Mouse (Mus musculus) forebrain, embryonic 12.5 days (tissue): Measurements from ENCODE around the gene Mrtfb. TPM values are rescaled to one million over a fixed set of nuclear protein-coding genes. Genes with fewer than 3 reads are reported as not detected.

ENCODE experiments used
- ATAC-seq: fragments of 200-750 bp; cut with Nextera tagmentation; 2 replicates; pipeline ENCODE4 v1.8.0; 2017; ENCODE audit warnings: moderate TSS enrichment; ENCODE audit not compliant: low FRiP score
- H3K27ac ChIP-seq: fragments of 300-500 bp; sonication (generic); 2 replicates; pipeline ENCODE4 v1.5.1; 2016; ENCODE audit warnings: mild to moderate bottlenecking
- H3K27me3 ChIP-seq: fragments of 300-500 bp; sonication (generic); 2 replicates; pipeline ENCODE4 v1.6.1; 2016; ENCODE audit warnings: mild to moderate bottlenecking
- H3K36me3 ChIP-seq: fragments of 300-500 bp; sonication (generic); replicated peaks from 2 replicates; pipeline ENCODE4 v1.6.1; 2016; ENCODE audit warnings: mild to moderate bottlenecking
- H3K4me1 ChIP-seq: fragments of 300-500 bp; sonication (generic); 2 replicates; pipeline ENCODE4 v1.6.1; 2016
- H3K4me2 ChIP-seq: fragments of 300-500 bp; sonication (generic); 2 replicates; pipeline ENCODE4 v1.6.1; 2016; ENCODE audit warnings: mild to moderate bottlenecking, moderate library complexity
- H3K4me3 ChIP-seq: fragments of 300-500 bp; sonication (generic); replicated peaks from 2 replicates; pipeline ENCODE4 v1.5.1; 2016; ENCODE audit warnings: mild to moderate bottlenecking
- H3K9ac ChIP-seq: fragments of 300-500 bp; sonication (generic); 2 replicates; pipeline ENCODE4 v1.6.1; 2016; ENCODE audit warnings: mild to moderate bottlenecking
- H3K9me3 ChIP-seq: fragments of 300-500 bp; sonication (generic); 2 replicates; pipeline ENCODE4 v1.6.1; 2016
- WGBS: fragments of 180-500 bp; shearing (Covaris S2); methylation state at CpG from one replicate; pipeline ENCODE4 v1.1.7; 2016; 5-methylcytosine and 5-hydroxymethylcytosine counted together
- polyA plus RNA-seq: library from polyadenylated mRNA; unstranded; fragments of >200 nt; fragmentation: Nextera tagmentation; extraction: Ambion mirVana; gene quantifications from 2 replicates; pipeline ENCODE4 v1.2.1, GENCODE M21; 2016

Mrtfb gene
- polyA plus RNA-seq, 1 experiment from 2014 or later, result 15.5 TPM

- no peak overlapping the region for H3K27ac ChIP-seq
Observed at GRCm38 (mm10) chr16:13415465-13415864, 159.2 kb downstream of the Mrtfb start.

DNA sequence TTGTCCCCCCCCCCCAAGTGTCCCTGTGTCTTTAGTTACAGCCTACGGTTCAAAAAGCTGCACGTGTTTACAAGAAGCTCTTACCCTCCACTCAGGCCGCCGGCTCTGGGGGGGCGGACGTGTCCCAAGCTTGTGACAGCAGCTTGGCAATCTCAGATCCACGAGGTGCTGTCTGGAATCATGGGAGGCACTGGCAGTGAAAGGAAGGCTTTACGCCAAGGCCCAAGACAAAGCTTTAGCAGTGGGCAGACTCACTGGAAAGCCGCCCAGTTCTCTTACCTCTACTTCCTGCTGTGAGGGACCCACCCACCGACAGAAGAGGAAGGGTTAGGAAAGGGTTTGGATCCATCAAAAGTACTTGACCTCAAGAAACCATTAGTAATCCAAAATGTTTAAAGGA lies 160.2 kb downstream of the Mrtfb start:
- no peaks in the 10 kb centered on the region for H3K9me3 ChIP-seq

More at GRCm38 (mm10) chr16:13415465-13415864, 159.2 kb downstream of the Mrtfb start:
- Histone ChIP-seq H3K4me1 (no peaks in the 10 kb centered on the region), H3K36me3 (peaks cover 29% of the 10 kb centered on the region), H3K4me3 (no peak overlapping the region), H3K9me3 (no peaks in the 10 kb centered on the region), H3K4me2 (no peak overlapping the region), H3K27me3 (no peaks in the 10 kb centered on the region), H3K9ac (no peak overlapping the region)
- no peak for ATAC-seq
- WGBS, result 93% methylated on average over 6 of the region's 6 CpGs

DNA sequence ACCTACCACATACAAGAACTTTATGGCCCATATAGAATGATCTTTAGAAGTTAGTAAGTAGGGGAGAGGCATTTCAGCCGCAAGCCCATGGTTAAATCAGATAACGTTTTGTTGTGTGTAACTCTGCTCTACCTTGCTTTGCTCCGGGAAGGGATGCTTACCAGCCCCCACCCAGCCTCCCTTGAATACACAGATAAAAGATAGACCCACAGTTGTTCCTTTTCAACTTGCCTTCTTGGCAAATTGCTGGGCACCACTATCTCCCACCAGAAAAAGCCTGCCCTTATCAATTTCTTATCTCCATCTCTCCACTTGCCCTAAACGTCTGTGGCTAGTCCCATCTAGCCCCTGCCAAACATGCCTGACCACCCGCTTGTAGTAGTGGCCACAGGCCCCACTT lies 161.6 kb downstream of the Mrtfb start:
- H3K9me3 ChIP-seq, result no peaks in the 10 kb centered on the region
- H3K9ac ChIP-seq, result no peak overlapping the region
- H3K4me1 ChIP-seq, result no peaks in the 10 kb centered on the region
- H3K36me3 ChIP-seq, result 0 out of 2 replicates have a peak, but pooled peaks cover 8% of the 10 kb centered on the region
- H3K4me2 ChIP-seq, result no peak overlapping the region
- no peak for ATAC-seq
- whole genome bisulfite sequencing, result 86% methylated on average over 5 of the region's 5 CpGs
- H3K27ac ChIP-seq, result no peak overlapping the region
- H3K4me3 ChIP-seq, result no peak overlapping the region
- H3K27me3 ChIP-seq, result no peaks in the 10 kb centered on the region

More for the DNA sequence above, 160.2 kb downstream of the Mrtfb start:
- no peaks in the 10 kb centered on the region for H3K4me1 ChIP-seq
- H3K27ac ChIP-seq, result no peak overlapping the region
- no peak overlapping the region for H3K9ac ChIP-seq
- no peak overlapping the region for H3K4me2 ChIP-seq
- H3K4me3 ChIP-seq, result no peak overlapping the region
- H3K27me3 ChIP-seq, result no peaks in the 10 kb centered on the region
- no peak for ATAC-seq
- H3K36me3 ChIP-seq, result peaks cover 19% of the 10 kb centered on the region
- WGBS, result 83% methylated on average over 10 of the region's 10 CpGs

DNA sequence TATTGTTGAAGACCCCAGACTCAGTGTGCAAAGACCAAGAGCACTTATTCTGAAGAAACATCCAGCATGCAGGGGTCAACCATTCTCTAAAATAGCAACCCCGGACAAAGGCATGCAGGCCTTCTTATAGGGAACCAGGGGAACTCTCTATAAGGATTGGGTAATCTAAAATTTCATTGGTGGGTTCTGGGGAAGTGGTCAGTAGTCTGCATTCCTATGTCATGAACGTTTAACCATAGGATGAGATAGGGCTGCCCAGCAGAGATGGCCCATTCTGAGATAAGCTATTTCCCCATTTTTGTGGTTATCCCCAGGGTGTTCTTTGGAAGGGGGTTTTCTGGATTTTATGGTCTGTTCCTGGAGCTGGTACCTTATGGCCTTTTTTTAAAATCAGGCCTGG lies 163.5 kb downstream of the Mrtfb start:
- Histone ChIP-seq H3K4me3 (no peak overlapping the region), H3K9ac (no peak overlapping the region), H3K4me1 (no peaks in the 10 kb centered on the region), H3K4me2 (no peak overlapping the region), H3K9me3 (no peaks in the 10 kb centered on the region), H3K27ac (no peak overlapping the region), H3K36me3 (no peaks in the 10 kb centered on the region), H3K27me3 (no peaks in the 10 kb centered on the region)
- no peak for ATAC-seq
- WGBS, result 85% methylated on average over 2 of the region's 2 CpGs

DNA sequence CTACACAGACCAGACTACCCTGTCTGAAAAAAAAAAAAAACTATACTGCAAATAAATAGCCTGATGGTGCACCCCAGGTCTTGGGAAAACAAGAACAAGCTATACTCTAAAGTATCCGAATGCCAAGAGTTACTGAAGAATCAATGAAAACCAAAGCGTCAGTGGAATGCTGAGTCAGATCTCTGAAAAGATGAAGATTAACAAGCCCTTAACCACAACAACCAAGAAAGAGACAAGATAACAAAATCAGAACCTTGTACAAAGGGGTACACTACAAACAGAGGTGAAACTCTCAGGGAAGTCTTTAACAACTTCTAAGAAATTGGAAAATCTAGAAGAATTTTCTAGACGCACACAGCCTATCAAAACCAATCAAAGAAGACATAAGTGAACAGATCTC lies 166.2 kb downstream of the Mrtfb start:
- 97% methylated on average over 3 of the region's 3 CpGs for WGBS
- H3K9me3 ChIP-seq, result no peaks in the 10 kb centered on the region
- H3K4me1 ChIP-seq, result no peaks in the 10 kb centered on the region

DNA sequence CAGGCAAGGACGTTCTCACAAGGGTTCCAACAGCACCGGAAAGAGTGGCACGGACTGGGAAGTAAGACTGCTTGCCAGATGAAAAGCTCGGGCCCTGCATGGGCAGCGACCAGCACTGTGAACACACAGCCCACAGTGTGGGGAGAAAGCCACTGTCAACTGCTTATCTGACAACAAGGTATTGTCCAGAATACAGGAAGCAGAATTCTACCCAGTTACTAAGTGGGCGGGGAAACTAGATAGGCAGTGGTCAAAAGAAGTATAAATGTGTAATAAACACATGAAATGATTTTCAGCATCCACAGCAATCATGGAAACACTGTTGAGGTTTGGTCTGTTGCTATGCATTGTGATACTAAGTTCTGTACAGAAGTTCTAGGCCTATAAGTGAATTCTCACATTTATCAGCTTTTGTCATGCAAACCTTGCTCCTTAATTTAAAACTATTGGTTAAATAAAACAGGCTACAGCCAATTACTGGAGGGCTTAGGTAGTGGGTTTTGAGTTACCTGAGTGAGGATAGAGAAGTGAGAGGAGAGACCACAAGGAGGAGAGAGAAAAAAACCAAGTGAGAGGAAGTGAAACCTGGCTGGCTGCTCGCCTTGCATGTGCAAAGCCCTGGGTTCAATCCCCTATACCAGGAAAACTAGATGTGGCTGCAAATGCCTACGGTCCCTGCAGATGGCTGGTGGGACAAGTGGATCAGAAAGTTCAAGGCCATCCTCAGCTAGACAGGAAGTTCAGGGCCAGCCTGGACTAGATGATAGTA lies 167.5 kb downstream of the Mrtfb start:
- no peaks in the 10 kb centered on the region for H3K9me3 ChIP-seq
- H3K9ac ChIP-seq, result no peak overlapping the region
- H3K4me3 ChIP-seq, result no peak overlapping the region
- WGBS, result 86% methylated on average over 8 of the region's 8 CpGs
- no peaks in the 10 kb centered on the region for H3K36me3 ChIP-seq
- ATAC-seq, result no peak
- H3K4me2 ChIP-seq, result no peak overlapping the region
- no peak overlapping the region for H3K27ac ChIP-seq
- no peaks in the 10 kb centered on the region for H3K27me3 ChIP-seq
- H3K4me1 ChIP-seq, result no peaks in the 10 kb centered on the region

More for the DNA sequence above, 166.2 kb downstream of the Mrtfb start:
- no peak overlapping the region for H3K9ac ChIP-seq
- H3K4me2 ChIP-seq, result no peak overlapping the region
- no peak for ATAC-seq
- no peaks in the 10 kb centered on the region for H3K36me3 ChIP-seq
- H3K27me3 ChIP-seq, result no peaks in the 10 kb centered on the region
- no peak overlapping the region for H3K4me3 ChIP-seq
- H3K27ac ChIP-seq, result no peak overlapping the region

DNA sequence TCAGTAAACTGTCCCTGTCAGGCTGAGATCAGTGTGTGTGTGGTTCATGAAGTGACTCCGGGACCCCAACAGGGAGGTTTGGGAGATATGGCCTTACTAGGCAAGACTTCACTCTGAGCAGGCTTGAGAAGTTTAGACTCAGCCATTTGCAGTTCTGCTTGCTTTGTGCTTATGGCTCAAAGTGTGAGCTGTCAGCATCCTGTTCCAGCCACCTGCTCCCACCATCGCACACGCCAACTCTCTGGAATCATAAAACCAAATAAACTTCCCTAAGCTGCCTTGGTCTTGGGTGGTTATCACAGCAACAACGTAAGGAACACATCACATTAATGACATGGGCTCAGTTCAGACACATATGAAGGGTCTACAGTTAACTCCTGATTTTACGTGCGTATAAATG lies 169.5 kb downstream of the Mrtfb start:
- 0 out of 2 replicates have a peak, but pooled peaks cover 2% of the 10 kb centered on the region for H3K27me3 ChIP-seq
- H3K4me3 ChIP-seq, result no peak overlapping the region
- 93% methylated on average over 6 of the region's 6 CpGs for WGBS
- H3K9me3 ChIP-seq, result no peaks in the 10 kb centered on the region
- H3K9ac ChIP-seq, result no peak overlapping the region
- H3K36me3 ChIP-seq, result no peaks in the 10 kb centered on the region
- ATAC-seq, result no peak
- H3K4me2 ChIP-seq, result no peak overlapping the region
- no peaks in the 10 kb centered on the region for H3K4me1 ChIP-seq
- no peak overlapping the region for H3K27ac ChIP-seq

DNA sequence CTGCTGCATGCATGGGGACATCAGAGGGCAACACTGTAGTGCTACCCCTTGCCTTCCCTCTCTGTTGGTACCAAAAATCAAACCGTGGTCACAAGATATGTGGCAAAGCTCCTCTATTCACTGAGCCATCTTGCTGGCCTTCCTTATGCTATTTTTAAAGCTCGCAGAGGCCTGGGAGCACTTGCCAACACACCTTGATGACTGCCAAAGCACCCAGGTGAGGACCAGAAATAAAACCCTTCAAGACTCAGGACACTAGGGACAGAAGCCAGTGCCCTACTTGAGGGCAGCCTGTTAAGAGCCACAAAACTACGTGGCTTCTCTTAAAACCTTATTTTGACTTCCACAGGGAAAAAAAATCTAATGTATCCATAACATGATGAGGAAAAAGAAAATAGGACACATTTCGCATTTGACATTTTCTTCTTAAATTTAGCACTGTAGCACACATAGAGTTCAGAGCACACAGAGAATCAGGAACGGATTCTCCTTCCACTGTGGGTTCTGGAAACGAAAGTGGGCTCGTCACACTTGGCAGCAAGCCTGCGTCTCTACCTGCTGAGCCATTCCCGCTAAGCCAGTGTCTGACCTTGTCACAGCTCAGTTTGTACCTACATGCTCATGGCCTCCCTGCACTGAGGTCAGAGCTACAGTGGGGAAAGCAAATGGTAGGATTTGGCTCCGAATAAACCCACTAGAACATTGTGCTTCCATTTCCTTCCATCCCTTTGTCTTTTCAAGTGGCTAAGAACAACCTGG lies 170.7 kb downstream of the Mrtfb start:
- WGBS, result 84% methylated on average over 10 of the region's 10 CpGs

DNA sequence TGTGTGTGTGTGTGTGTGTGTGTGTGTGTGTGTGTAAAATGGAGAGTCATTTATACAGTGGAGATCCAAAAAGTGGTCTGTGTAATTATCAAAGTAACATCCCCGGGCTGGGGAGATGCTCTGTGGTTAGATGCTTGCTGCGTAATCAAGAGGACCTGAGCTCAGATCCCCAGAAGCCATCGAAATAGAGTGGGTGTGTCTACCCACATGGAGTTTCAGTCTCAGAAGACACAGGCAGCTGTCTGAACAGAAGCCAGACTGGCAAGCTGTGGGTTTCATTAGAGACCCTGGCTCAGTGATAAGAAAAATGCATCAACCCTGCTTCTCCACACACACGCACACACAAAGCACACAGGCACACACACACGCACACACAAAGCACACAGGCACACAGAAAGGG lies 171.8 kb downstream of the Mrtfb start:
- no peak for ATAC-seq
- Histone ChIP-seq H3K4me3 (no peak overlapping the region), H3K36me3 (no peaks in the 10 kb centered on the region), H3K9me3 (no peaks in the 10 kb centered on the region), H3K27ac (no peak overlapping the region), H3K27me3 (0 out of 2 replicates have a peak, but pooled peaks cover 3% of the 10 kb centered on the region), H3K4me1 (no peaks in the 10 kb centered on the region), H3K4me2 (no peak overlapping the region), H3K9ac (no peak overlapping the region)
- 90% methylated on average over 5 of the region's 5 CpGs for WGBS

More for the DNA sequence above, 170.7 kb downstream of the Mrtfb start:
- H3K4me1 ChIP-seq, result no peaks in the 10 kb centered on the region
- no peak overlapping the region for H3K4me2 ChIP-seq
- H3K9ac ChIP-seq, result no peak overlapping the region
- no peaks in the 10 kb centered on the region for H3K9me3 ChIP-seq
- H3K36me3 ChIP-seq, result no peaks in the 10 kb centered on the region
- H3K27ac ChIP-seq, result no peak overlapping the region
- no peak for ATAC-seq
- no peak overlapping the region for H3K4me3 ChIP-seq
- H3K27me3 ChIP-seq, result 0 out of 2 replicates have a peak, but pooled peaks cover 3% of the 10 kb centered on the region

GRCm38 (mm10) chr16:13428806-13429205 lies 172.5 kb downstream of the Mrtfb start:
- Histone ChIP-seq H3K27ac (no peak overlapping the region), H3K9me3 (no peaks in the 10 kb centered on the region), H3K9ac (no peak overlapping the region), H3K36me3 (no peaks in the 10 kb centered on the region), H3K4me2 (no peak overlapping the region), H3K4me1 (no peaks in the 10 kb centered on the region), H3K4me3 (no peak overlapping the region), H3K27me3 (0 out of 2 replicates have a peak, but pooled peaks cover 3% of the 10 kb centered on the region)
- 100% methylated on average over 1 of the region's 1 CpGs for WGBS
- no peak for ATAC-seq

- Histone ChIP-seq H3K27ac (no peak overlapping the region), H3K9ac (no peak overlapping the region), H3K9me3 (no peaks in the 10 kb centered on the region), H3K36me3 (no peaks in the 10 kb centered on the region), H3K27me3 (0 out of 2 replicates have a peak, but pooled peaks cover 3% of the 10 kb centered on the region), H3K4me3 (no peak overlapping the region), H3K4me1 (no peaks in the 10 kb centered on the region), H3K4me2 (no peak overlapping the region)
- 90% methylated on average over 7 of the region's 7 CpGs for WGBS
- ATAC-seq, result no peak
Observed at GRCm38 (mm10) chr16:13429921-13430606, 173.8 kb downstream of the Mrtfb start.

- no peak overlapping the region for H3K4me2 ChIP-seq
- H3K27me3 ChIP-seq, result 0 out of 2 replicates have a peak, but pooled peaks cover 3% of the 10 kb centered on the region
- H3K4me3 ChIP-seq, result no peak overlapping the region
- H3K4me1 ChIP-seq, result no peaks in the 10 kb centered on the region
- H3K9me3 ChIP-seq, result no peaks in the 10 kb centered on the region
- WGBS, result 67% methylated on average over 1 of the region's 1 CpGs
- no peak overlapping the region for H3K27ac ChIP-seq
- no peaks in the 10 kb centered on the region for H3K36me3 ChIP-seq
- ATAC-seq, result no peak
- no peak overlapping the region for H3K9ac ChIP-seq
Observed at GRCm38 (mm10) chr16:13430940-13431339, 174.7 kb downstream of the Mrtfb start.
